Mouse (Mus musculus): ENCODE measurements around the gene Efcab11. TPM values are rescaled to one million over a fixed set of nuclear protein-coding genes. Genes with fewer than 3 reads are reported as not detected.

Efcab11 gene
- total RNA-seq, 2 experiments from 2014 or later, result not detected

DNA sequence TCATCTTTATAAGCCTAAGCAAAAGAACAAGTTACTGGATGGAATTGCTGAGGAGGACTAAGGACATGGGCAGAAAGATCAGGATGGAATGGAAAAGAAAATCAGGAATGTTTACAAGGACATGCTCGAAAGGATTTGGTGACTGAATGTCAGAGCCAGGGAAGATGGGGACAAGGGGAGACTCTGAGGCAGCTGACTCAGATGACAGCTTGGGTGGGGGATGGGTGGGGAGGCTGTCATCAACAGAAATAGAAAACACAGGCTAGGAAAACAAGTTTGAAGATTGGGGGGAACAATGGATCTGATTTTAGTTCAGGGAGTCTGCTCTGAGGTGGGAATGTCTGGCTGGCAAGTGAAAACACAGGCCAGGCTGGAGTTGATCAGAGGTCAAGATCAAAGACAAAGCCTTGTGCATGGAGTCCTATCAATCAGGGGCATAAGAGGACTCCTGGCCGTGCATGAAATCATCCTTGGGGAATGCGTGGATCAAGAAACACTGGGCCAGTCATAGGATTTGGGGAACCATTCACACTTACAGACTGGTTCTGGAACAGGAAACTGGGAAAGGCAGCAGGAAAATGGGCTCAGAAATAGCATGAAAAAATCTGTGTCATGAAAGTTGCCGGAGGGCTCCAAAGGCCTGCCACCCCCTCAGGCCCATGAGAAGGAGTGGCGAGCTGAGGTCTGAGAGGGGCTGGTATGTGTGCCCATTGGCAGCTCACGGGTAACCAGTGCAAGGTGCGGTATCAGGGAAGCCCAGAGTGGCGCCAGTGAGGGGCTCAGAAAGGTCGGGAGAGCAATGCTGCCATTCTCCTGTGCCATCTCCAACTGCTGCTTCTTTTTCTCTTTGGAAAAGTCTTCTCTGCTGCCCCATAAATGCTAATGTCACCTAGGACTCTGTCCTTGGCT is 168.9 kb downstream of the Efcab11 start:
- peak; percentile 26 for DNase-seq
- Histone ChIP-seq H3K4me3 (peak overlapping the region; percentile 18), H3K27ac (peak overlapping the region; percentile 97)
- intact Hi-C loops (cut with DNase I), result loop anchor here (5.0 kb wide), 1 partner anchor 88 kb away; no protein-coding TSS in a partner anchor
- peak; percentile 5; the same call in 1 of the 2 replicates for TF ChIP-seq CTCF (IDR thresholded peaks at IDR 0.05)

DNA sequence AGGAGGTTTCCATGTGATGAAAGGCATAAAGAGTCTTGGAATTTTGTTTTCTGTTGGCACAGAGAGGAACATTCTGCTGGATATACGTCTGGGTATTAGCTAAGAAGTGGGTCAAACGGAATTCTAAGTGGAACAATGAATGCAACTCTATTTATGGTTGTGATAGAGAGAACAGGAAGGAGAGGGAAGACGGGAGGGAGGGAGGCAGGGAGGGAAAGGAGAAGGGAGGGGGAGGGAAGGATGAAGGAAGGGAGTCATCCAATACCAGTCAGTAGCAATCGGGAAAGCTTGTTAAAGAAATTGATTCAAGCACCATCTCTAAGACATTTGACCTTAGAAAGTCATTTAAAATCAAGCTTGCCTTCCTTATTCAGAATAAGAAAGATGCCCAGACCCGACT is 172.0 kb downstream of the Efcab11 start:
- no peak for TF ChIP-seq CTCF (IDR thresholded peaks at IDR 0.05)
- Histone ChIP-seq H3K4me3 (no peak overlapping the region), H3K27ac (no peak overlapping the region)
- DNase-seq, result no peak
- intact Hi-C loops (cut with DNase I), result no loop called here

DNA sequence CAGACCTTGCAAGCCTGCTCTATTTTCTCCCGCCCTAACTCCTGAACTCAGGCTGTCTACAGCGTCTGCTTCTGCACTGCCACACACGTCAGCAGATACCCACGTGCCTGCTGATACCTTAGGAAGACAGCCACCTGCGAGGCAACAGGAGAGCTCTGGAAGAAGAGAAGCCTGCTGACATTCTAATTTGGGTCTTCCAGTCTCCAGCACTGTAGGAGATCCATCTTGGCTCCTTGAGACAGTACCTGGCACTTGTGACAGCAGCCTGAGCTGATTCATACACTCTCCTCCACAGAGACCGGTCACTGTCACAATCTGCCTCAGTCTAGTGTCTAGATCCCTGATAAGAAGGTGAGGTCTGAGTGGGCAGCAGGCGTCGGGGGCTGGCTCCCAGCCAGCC is 182.0 kb downstream of the Efcab11 start:
- no peak for TF ChIP-seq CTCF (IDR thresholded peaks at IDR 0.05)
- DNase-seq, result peak; percentile 79
- intact Hi-C loops (cut with DNase I), result no loop called here
- H3K27ac ChIP-seq, result peak overlapping the region; percentile 84
- H3K4me3 ChIP-seq, result no peak overlapping the region

DNA sequence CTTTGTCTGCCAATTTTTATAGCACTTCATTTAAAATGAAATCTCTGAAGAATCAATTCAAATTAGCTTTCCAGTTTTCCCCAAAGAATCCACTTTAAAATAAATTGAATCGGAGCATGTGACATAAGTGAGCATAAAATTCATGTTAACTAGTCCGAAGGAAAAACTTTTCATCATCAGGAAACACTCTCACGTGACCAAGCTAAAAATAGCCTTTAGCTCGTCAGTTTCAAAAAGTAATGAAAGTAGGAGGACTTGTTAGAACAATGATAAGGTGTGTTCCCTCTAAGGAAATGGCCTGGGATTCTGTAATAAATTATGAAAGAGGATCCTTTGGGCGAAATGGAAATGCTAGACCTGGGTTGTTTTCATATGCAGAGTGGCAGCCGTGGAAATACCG is 183.9 kb downstream of the Efcab11 start:
- Histone ChIP-seq H3K4me3 (no peak overlapping the region), H3K27ac (peak overlapping the region; percentile 84; the same call in 1 of the 2 replicates)
- intact Hi-C loops (cut with DNase I), result no loop called here
- TF ChIP-seq CTCF (IDR thresholded peaks at IDR 0.05), result no peak
- DNase-seq, result no peak

DNA sequence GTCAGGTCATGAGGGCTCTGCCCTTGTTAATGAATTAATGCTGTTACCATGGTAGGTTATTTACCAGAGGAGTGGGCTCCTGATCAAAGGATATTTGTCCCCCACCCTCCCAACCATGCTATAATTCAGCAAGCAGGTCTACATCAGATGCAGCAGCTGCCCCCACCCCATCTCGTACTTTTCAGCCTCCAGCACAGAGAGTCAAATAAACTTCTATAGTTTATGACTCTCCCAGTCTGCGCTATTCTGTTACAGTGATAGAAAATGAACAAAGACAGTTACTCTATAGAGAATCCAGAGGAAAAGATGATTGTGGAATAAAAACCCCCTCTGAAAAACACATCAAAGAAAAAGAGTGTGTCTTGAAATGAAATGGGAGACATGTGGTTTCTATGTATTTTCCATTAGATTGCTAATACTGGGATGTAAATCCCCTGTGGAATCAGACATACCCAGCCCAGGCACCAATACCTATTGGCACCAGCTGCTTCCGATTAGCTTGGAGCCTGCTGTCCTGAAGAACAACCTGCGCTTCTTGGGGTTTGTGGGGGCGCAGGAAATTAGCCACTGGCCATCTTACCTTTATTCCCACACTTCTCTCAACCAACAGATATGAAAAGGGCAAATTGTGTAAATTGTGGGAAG is 184.7 kb downstream of the Efcab11 start:
- TF ChIP-seq CTCF (IDR thresholded peaks at IDR 0.05), result no peak
- Histone ChIP-seq H3K4me3 (no peak overlapping the region), H3K27ac (no peak overlapping the region)
- no peak for DNase-seq
- intact Hi-C loops (cut with DNase I), result no loop called here

DNA sequence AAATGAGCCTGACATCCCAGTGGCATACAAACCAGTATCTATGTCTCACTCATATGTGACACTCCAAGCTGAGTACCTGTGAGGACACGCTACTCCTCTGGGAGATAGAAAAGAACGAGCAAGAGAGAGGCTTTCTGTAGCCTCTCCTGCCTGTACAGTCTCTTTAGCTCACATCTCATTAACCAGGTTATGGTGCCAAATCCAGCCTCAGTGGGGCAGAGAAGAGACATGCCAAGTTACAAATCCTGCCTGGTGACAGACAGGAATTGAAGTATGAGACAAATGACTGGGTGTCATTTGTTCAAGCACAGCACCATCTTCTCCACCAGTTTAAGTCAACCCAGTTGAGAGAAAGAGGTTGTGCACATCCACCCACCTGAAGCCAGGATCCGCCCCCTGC is 190.2 kb downstream of the Efcab11 start:
- Histone ChIP-seq H3K27ac (no peak overlapping the region), H3K4me3 (no peak overlapping the region)
- DNase-seq, result no peak
- intact Hi-C loops (cut with DNase I), result no loop called here
- no peak for TF ChIP-seq CTCF (IDR thresholded peaks at IDR 0.05)

DNA sequence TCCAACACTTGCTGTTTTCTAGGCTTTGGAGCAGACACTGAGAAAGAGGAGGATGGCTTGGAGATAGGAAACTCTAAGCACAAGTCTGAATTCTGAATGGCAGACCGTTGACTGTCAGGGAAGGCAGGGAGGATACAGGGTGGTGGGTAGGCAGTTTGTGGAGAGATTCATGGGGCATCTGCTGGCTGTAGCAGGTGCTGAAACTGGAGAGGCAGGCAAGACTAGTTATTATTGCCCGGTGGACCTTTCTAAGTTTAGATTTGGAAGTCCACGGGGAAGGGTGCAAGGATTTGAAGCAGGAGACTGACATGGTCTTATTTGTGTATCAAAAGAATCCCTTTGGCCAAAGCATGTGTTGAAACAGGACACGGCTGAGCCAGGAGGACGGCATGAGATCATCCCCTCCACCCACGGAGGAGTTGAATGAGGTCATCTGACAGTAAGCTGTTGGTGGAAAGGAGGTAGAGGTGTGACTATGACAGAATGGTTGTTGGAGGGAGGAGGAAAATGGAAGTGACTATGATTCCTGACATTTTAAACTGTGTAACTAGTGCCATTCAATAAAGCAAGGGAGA is 197.7 kb downstream of the Efcab11 start:
- Histone ChIP-seq H3K27ac (peak overlapping the region; percentile 83), H3K4me3 (peak overlapping the region; percentile 28)
- TF ChIP-seq CTCF (IDR thresholded peaks at IDR 0.05), result no peak; the same call in 1 of the 2 replicates
- intact Hi-C loops (cut with DNase I), result no loop called here
- peak; percentile 81 for DNase-seq

DNA sequence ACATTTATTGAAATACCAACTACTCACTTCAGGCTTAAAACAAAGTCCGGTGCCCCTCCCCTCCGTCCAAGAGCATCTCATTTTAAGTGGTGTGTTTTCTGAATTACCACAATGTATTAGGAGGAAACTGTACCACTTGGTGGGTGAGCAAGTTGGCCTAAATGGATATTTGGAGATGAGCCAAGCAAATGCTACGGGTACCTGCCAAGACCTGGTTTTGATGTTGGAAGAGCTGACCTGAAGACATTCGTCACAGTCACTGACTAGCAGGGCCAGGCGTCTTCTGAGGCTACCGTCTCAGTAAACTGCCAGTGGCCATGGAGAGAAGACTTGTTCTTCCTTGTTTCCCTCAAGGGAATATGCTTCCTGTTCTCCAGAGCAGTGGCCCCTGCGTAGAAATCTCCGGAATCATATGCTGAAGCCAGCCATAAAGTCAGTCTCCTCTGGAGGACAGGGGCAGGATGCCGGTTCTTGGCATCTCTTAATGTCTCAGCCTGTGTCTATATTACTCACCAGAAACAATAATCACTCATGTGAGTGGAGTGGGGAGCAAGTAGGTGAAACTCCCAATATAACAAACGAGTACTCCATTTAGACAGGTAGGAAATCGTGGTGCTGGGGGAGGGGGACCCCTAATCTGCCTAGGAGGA is 198.7 kb downstream of the Efcab11 start:
- H3K4me3 ChIP-seq, result peak overlapping the region; percentile 42
- peak overlapping the region; percentile 83 for H3K27ac ChIP-seq
- DNase-seq, result peak; percentile 35
- intact Hi-C loops (cut with DNase I), result no loop called here
- no peak for TF ChIP-seq CTCF (IDR thresholded peaks at IDR 0.05)

DNA sequence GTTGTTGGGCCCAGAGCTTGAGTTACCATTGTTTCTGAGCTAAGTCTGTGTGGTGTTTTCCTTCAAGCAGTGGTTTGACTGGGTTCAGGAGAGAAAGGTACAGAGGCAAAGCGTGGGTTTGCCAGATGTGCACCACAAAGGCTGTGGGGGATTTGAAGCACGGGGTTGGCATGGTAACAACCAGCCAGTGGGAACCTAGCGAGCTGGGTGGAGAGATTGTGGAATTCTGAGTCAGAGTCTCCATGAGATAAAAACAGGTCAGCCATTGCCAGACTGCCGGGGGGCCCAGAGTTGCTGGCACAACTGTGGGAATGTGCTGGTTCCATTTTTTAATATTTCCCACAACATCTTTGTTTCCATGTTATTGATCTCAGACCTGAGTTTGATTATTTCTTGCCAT is 202.6 kb downstream of the Efcab11 start:
- TF ChIP-seq CTCF (IDR thresholded peaks at IDR 0.05), result no peak
- DNase-seq, result no peak
- Histone ChIP-seq H3K27ac (no peak overlapping the region), H3K4me3 (no peak overlapping the region)
- intact Hi-C loops (cut with DNase I), result loop anchor here (5.0 kb wide), 1 partner anchor 49 kb away; no protein-coding TSS in a partner anchor

DNA sequence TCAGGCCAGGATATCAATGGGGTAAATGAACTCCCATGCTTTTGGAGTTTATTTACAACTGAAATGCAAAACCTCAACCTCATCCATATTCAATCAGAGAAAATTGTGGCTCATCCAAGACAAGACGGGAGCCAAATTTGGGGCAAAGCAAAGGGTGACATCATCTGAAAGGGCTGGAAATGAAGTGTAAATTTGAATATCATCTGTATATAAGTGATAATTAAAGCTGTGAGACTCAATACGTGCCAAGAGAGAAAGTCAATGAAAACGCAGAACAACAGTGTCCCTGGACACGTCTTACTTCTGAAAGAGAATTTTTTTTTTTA is 212.4 kb downstream of the Efcab11 start:
- no peak for TF ChIP-seq CTCF (IDR thresholded peaks at IDR 0.05)
- Histone ChIP-seq H3K27ac (0 out of 2 replicates have a peak overlapping the region, but pooled peaks have one; percentile 8), H3K4me3 (no peak overlapping the region)
- no peak for DNase-seq
- intact Hi-C loops (cut with DNase I), result no loop called here

DNA sequence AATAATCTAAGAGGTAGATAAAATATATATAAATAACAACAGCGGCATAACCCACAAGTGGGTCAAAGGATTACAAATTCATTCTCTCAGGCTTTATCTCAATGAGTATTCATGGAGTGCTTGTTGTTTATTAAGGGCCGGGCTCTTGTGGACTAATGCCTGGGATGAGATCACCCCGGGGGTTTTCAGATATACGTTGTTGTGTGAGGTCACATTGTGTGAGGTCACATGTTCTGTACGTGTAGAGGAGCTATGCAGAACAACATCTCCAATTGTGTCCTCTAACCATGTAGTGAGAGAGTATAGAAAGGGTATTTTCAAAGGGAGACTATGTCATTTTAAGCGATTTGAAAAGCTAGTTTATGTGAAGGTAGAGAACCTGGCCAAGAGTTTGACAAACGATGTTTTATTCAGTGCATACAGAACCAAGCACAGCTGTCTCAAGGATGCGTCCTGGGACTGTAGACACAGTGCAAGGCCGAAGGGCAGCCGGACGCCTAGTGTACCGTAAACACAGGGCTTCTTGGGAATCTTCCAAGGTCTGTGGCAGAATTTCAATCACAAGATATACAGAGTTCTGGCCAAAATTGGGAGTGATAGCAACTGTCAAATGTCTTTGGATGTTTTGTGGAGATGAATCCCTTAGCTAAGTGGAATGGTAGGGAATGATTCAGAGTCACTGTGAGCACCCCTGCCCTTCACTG is 212.9 kb downstream of the Efcab11 start:
- Histone ChIP-seq H3K4me3 (no peak overlapping the region), H3K27ac (peak overlapping the region; percentile 74)
- DNase-seq, result no peak
- no peak for TF ChIP-seq CTCF (IDR thresholded peaks at IDR 0.05)
- intact Hi-C loops (cut with DNase I), result no loop called here

DNA sequence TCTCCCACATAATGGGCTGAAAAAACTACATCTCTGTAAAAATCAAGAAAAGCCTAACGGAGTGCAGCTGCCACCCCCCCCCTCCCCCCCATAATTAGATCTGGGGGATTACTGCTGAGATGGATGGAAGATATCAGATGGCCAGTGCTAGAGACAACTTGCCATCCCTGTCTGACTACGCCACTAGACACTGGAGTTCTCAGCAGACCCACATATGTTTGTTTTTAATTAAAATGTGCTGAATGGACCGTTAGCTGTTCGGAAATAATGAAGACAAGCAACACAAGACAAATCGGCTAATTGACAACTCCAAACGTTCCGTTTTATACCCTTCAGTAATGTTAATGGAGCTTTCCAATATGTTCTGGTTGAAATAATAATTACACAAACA is 213.5 kb downstream of the Efcab11 start:
- peak overlapping the region; percentile 74 for H3K27ac ChIP-seq
- DNase-seq, result no peak
- intact Hi-C loops (cut with DNase I), result no loop called here
- peak overlapping the region; percentile 67 for H3K4me3 ChIP-seq
- no peak for TF ChIP-seq CTCF (IDR thresholded peaks at IDR 0.05)
